Mouse (Mus musculus) skeletal muscle tissue, adult 2 months (tissue): ENCODE results near the gene Kdelc2.

ENCODE experiments used
- DNase-seq: peaks from one replicate; pipeline ENCODE4 v3.0.0-alpha.2; 2012; ENCODE audit warnings: low read depth, low spot score

Gene Kdelc2

DNA sequence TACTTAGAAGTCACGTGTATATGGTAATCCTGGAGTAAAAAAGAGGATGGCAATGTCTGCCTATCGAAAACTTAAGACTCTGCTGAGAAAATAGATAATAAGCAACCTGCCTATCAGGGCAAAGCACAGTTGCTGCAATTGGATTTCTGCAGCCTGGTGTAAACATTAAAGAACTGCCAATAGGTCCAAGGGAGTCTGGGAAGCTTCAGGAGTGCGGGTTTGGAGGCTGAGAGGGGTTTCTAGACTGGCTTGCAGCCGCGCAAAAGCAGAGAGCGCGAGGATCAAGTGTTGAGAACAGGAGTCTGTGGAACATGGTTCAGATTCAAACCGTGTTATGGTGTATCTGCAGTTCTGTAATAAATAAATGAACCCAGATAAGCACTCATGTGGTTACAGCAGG is 1.0 kb downstream of the Kdelc2 start:
- DNase-seq = no peak

DNA sequence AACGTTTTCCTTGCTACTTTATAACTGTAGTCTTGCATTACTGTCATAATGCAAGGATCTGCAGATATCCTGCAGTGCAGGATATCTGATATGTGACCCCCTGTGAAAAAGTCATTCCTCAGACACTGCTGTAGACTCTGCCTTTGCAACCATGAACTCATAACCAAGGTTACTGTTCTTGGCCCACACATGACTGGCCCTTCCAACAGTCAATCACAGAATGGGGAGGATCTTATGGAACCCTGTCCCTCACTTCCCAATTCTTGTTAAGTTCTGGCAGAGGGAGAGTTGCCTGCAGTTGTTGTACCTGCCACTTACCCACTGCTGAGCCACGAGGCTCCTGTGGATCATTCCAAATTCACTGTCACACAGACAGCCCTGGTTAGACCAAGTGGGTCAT is 3.6 kb downstream of the Kdelc2 start:
- no peak for DNase-seq

DNA sequence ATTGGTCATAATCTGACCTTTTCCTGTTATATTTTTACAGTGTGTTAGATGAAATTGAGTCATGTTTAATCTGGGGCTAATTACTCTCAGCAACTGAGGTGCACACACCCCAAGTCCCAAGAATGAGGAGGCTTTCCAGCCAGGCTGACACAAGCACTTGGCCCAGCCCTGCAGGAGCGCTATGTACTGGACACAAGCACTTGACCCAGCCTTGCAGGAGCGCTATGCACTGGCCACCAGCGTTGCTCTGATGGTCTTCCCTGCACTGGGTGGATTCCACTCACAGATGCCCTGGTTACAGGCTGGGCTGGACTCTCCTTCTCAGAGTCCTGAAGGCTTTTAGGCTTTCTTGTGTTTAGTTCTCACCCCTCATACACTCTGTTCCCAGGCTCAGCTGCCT is 5.3 kb downstream of the Kdelc2 start:
- DNase-seq = peak; percentile 49

DNA sequence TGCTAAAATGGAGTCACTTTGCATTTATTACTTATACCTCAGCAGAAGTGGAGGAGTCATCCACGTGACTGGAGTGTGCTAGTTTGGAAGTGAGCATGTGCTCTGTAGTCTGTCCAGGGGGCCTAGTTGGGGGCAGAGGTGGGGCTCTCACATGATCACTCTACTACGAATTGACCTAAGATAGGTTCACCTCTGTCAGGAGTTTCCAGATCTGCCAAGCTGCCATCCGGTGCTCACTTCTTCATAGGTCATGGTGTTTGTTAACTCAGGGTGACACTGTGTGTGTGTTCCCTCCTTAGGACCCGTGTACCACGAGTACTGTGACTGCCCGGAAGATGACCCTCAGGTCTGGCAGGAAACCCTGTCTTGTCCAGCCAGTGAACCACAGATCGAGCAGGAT is 6.3 kb downstream of the Kdelc2 start:
- DNase-seq = no peak

DNA sequence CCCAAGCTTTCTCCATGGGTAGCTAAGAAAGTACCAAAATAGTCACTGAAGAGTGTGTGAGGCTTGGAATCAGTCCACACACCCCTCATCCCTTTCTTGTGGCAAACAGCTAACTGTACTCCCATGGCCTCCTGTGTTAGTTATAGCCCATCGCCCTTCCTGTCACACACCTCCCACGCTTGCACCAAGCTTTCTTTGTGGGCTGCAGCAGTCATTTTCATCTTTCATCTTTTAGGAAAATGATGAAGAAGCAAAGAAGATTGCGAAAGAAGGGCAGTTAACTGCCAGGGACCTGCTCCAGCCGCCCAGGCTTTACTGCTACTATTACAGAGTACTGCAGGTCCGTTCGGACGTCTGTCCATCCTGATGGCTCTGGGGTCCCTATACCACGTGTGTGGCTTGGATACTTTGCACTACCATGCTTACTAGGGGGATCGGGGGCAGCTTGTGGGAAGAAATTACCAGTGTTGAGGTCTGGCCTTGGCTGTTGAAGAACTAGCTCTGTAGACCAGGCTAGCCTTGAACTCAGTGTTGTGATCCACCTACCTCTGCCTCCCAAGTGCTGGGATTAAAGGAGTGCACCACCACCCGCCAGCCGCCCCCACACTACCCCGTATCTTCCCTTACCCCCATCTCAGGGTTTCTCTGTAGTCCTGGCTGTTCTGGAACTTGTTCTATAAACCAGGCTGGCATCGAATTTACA is 14.0 kb downstream of the Kdelc2 start:
- DNase-seq = no peak

DNA sequence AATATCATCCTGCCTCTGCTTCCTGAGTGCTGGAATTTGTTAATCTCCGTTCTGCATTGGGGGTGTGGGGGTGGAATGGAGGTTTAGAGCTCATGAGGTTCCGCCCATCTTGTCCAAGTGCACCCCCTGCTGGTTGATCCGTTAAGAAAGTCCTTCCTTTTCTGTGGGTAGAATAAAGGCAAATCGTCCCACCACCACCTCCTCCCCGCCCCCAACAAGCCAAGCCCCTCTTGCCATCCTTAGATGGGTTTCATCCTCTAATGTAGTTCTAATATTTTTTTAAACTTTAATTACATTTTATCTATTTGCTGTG is 14.5 kb downstream of the Kdelc2 start:
- peak; percentile 43 for DNase-seq

DNA sequence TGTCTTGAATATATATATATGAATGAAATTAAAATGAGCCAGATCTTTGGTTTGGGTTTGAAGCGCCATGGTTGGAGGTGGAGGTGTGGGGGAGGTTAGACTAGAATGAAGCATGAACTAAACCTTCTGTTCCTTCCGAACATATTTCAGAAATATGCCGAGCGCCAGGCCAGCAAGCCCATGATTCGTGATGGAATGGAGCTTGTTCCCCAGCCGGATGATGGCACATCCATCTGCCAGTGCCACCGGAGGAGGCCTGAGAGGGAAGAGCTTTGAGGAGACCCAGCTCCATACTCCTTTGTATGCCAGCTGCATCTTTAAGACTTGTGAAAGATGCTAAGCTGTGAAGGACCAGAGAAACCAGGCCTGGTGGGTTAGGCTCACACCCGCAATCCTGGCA is 15.7 kb downstream of the Kdelc2 start:
- DNase-seq = no peak

DNA sequence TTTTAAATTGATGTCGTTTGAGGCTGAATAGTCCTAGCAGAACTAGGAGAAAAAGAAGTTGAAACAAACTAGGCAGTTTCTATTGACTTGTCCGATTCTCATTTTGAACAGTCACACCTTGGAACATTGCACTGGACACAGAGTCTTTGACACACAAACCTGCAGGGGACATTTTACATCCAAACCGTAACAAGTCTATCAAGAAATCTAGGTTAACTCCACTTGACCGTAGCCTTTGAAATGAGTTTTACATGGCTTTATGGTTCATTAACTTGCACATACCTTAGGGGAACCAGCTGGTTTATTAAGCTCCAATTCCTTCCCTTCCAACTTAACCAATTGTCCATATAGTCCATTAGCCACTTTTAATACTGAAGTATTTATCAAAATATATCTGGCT is 16.9 kb downstream of the Kdelc2 start:
- no peak for DNase-seq

DNA sequence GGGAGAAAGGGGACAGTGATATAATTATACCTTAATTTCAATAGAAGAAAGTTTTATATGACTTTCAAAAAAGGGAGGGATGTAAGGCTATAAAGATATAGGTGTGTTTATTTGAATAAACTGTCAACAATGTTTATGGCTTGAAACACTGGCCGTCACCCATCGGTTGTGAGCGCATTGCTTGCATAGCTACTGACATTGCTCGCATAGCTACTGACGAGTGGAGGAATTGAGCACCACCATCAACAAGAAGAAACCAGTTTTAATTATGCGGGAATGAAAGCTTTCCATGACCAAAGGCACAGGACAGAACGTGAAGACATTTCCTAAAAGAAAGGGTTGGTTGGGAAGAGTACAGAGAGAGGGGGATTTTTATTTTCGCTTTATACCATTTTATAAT is 17.3 kb downstream of the Kdelc2 start:
- DNase-seq = no peak

DNA sequence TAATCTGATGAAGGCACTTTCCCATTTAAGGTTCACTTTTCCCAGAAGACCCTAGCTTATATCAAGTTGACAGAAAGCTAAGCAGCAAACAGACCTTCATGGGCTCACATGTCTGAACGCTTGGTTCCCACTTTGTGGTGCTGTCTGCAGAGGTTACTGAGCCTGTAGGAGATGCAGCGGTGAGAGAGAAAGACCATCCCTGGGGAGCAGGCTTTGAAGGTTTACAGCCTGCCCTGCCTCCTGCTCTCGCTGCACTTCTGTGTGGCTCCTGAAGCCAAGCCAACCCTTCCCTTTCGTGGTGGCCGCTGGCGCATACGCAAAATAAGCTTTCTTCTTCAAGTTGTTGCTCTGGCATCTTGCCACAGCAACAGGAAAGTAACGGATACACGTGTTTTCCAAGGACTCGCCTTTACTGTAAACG is 18.5 kb downstream of the Kdelc2 start, which contains the start of gene 4930550C14Rik:
Gene 4930550C14Rik (plus strand): TSS at position 35 of the 421 bp plus-strand sequence.
- DNase-seq = peak; percentile 26

DNA sequence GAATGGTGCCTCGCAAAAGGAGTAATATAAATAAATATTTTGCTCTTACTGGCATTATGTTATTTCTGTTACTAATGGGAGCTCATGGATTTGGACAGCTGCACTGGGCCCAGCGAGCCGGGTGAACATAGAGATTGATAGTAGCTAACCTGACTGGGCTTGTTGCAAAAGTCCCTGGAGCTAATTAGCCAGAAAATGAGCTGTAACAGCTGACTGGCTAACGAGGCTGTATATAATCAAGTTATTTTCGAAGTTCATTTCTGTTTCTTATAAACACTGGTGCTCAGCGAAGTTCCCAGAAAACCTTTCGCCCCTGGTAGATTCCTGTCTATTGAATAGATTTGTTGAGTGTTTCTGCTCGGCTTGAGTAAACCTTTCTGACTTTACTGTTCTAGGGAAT is 19.2 kb downstream of the Kdelc2 start:
- DNase-seq = no peak

DNA sequence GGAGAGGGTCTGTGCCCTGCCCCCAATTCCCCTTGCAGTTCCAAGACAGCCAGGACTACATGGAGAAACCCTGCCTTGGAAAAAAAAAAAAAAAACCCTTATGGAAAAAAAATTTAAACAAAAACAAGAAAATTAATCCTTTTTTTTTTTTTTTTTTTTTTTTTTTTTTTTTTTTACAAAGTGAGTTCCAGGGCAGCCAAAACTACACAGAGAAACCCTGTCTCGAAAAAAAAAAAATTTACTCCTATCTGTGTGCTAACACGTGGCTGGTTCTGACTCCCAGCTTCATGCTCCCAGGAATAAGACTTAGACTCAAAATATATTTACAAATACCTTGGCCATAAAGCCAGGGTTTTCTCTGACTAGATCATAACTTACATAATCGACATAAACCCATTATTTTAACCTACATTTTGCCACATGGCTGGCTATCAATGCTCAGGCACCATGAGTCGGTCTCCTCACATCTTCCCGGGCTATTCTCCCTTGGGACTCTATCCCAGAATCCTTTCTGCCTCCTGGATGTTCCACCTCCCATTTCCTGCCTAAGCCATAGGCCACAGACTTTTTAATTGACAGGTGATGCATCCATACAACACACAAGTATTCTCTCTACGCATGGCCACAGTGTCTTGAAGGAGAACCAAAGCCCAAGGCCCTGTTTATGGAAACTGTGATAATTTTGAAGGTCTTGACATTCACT is 20.4 kb downstream of the Kdelc2 start:
- no peak for DNase-seq

DNA sequence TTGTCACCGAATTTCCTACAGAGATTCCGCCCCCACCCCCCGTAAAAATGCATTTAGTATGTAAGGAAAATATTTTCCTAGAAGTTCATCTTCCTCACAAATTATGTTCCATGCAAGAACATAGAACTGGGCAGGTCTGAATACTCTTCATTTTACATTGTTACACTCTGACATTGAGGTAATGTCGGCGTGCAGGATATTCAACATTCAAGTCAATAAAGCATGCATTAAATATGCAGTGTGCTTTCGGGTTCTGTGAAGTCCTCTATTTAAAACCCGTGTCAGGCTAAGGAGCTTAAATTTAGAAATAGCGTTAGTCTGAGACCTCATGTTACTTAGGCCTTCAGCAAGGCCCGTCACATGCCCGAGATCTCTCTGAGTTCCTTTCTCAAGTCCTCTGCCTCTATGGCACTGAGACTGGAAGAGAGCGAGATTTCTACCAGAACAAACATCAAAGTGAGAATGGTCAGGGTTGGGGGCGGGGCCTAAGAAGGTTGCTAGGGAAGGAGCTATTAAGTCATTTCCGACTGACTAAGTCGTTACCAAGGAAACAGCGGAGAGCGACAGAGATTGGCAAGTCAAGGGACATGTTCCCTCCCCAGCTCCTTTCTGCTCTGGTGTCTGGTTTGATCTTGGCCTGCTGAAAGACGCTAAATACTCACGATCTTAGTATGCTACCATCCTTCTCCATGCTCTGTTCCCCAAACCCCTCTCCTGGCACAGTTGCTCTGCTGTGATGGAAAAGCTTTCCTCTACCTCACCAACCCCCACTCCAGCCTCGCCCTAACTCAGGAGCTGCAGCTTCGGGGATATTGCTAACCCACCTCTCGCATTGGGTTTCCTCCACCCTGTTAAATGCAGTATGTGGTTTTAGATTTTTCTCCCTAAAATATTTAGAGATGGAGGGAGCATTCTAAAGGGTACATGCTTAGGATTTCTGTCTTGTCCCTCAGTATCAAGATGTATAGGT is 21.2 kb downstream of the Kdelc2 start:
- DNase-seq = peak; percentile 74

DNA sequence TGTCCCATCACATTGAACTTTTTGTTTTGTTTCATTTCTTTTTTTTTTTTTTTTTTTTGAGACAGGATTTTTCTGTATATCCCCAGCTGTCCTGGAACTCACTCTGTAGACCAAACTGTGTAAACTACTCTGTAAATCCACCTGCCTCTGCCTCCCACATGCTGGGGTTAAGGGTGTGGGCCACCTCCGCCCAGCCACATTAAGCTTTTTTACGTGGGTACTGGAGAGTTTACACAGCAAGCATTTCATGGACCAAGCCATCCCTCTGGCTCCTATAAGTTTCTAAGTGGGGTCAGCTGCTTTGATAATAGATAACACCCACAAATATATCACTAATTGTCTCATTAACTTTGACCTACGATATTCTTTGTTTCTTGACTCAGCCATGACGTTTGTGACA is 24.7 kb downstream of the Kdelc2 start:
- DNase-seq = no peak

DNA sequence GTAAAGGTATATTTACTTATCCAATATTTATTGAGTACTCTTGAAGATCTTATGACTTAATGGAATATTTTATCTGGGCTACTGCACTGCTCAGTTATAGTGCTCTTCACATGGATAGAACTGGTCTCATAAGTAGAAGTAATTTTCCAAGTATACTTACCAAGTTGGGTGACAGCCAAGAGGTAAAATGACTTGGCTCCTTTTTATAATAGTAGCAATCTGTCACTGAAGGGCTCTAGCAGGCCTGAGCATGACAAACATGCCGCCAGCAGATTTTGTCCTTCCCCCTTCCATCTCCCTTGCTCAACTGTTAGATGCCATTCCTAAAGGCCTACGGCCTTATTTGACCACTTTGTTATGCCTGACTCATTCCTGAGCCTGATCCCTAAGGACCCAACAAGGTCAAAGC is 25.1 kb downstream of the Kdelc2 start:
- DNase-seq = no peak

DNA sequence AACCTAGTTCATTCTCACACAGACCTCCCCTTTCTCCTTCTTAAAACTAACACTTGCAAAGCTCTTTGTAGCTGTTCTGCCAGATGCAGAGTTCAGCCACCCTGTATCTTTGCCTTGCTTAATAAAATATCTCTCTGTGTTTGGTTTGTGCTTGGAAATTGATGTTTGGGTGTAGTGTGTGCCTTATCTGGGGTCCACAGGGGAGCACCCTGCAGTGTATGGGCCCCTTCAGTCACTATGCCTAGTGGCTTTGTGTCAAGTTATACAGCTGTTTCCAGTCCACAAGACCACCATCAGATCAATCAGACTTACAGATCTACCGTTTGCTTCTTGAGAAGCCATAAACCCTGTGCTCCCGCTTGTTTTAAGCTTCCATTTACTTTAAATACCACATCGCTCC is 25.6 kb downstream of the Kdelc2 start:
- DNase-seq = no peak

DNA sequence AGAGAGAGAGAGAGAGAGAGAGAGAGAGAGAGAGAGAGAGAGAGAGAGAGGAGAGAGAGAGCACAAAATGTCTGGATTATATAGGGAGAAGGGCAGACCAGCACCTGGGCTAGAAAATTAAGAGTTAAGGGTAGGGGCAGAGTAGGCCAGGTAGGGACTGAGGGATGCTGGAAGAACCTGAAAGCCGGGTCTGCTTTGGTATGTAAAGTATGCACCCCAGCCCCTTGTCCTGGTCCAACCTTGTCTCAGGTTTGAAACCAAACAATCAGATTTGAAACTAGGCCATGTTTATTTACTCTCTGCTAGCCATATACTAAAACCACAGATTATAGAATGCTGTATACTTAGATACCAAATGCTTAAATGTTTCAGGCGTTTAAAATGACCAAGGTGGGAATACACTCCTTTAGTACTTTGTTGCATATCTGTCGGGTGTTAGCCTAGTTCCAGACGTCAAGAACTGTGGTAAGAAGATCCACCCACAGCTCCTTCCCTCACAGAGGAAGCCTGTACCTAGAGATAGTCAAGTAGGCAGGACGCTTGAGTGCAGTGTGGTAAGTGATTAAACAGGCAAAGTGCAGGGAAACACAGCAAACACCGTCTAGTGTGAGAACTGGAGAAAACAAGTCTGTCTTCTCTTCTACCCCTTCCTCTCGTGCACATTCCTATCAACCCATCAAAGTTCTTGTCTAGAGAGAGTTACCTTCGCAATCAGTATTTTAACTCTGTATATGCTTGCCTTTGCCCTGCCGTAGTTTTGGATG is 38.5 kb downstream of the Kdelc2 start:
- no peak for DNase-seq

DNA sequence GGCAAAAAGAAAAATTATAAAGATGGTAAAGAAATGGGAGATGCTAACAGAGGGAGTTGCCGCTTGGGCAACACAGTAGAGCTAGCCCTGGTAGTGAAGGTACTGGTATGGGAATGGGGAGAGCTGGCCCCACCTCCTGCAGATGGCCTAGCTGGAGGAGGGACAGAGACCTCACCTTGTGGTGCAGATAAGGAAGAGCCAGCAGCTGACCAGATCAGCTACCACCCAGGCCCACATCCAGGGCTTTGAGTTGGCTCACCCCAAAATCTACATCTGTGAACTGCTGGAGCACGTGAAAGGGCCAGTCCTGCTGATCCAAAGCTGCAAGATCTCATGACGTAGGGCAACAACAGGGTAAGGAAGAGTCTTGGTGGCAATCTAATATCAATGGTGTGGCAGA is 42.9 kb downstream of the Kdelc2 start:
- DNase-seq = no peak

DNA sequence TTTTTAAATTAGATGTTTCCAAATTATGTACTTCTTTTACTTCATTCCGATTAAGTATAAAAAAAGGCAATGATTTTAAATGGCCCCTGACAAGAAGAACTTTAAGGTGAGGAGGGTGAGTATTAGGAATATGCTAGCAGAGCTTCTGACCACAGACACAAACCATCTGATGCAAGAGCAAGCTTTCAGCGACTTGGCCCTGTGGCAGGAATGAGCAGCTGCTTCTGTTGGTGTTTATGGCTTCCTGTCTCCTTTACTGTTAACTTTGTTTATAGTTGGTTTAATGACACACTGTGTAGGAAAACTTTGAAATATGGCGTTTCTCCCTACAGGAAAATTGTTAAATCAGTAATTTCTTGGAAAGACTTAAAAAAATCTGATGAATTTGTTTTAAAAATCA is 43.8 kb downstream of the Kdelc2 start:
- DNase-seq = no peak

DNA sequence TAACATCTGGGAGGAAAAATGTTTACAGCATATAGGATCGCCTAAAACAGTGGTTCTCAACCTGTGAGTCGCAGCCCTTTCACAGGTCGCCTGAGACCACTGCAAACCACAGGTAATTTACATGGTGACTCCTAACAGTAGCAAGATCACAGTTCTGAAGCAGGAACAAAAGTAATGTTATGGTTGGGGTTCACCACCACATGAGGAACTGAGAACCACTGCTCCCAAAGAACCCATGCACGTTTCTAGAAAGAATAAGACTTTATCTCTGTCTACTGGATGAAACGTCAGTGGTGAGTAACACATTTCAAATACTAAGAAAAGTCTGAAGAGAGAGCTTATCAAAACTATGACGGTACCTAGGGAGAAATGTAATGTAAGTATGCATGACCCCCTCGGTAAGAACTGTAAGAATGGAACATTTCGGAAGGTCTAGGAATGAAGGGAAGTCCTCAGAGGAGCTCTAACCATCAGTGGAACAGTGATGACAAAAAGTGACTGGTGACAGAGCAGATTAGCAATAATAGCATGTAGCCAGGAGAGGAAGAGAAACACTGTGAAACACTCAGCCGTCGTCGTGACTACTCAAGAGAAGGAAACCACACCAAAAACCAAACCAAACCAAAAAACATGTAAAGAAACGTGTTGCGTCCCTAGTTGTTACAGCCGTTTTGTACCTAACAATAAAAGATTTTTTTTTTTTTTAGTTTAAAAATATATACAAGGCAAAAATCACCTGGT is 52.2 kb downstream of the Kdelc2 start:
- DNase-seq = no peak

DNA sequence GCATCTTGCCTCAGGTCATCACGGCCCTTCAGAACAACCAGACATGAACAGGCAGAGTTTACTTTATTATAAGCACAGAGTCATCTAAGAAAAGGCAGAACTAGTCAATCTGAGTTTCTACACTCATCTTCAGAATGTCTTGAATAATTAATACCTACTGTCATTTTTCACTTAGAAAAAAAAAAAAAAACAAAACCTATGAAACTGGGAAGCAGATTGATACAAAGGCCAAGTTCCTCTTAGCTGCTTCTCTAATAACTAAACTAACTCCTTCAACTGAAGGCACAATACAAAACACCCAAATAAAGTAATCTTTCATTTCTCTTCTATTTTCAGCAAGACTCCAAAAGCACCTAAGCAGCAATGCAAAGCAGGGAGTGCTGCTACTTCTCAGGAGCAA is 66.8 kb downstream of the Kdelc2 start:
- no peak for DNase-seq
